Mouse (Mus musculus) left cerebral cortex, postnatal 36 days (tissue): ENCODE results near the gene Rasal2. TPM values are rescaled to one million over a fixed set of nuclear protein-coding genes. Genes with fewer than 3 reads are reported as not detected.

Experiments
- DNase-seq, 2 experiments: peaks; one replicate each; pipeline ENCODE4 v3.0.0; 2021 to 2022; ENCODE audit warnings: low spot score in 2 of 2, mixed read lengths in 1 of 2
- intact Hi-C: fragments of 180-260 bp; cut with DNase I; formaldehyde crosslinking; loops from one replicate; pipeline ENCODE4 v1.15.1; 2025
- total RNA-seq, 2 experiments: library from RNA; stranded (reverse); gene quantifications; 2 replicates each; pipeline ENCODE4 v1.2.3; 2021

Gene Rasal2
- total RNA-seq, 2 experiments from 2014 or later: 80.9 to 99.1 TPM

GRCm38 (mm10) chr1:157205685-157206084, 206.7 kb downstream of the Rasal2 start:
- no peak for DNase-seq
- intact Hi-C loops: no loop called here

- intact Hi-C loops: no loop called here
- peak; percentile 49 to 52 for DNase-seq
Observed at GRCm38 (mm10) chr1:157183043-157183442, 229.4 kb downstream of the Rasal2 start.

GRCm38 (mm10) chr1:157182431-157182830, 230.0 kb downstream of the Rasal2 start:
- intact Hi-C loops: no loop called here
- no peak for DNase-seq

DNA sequence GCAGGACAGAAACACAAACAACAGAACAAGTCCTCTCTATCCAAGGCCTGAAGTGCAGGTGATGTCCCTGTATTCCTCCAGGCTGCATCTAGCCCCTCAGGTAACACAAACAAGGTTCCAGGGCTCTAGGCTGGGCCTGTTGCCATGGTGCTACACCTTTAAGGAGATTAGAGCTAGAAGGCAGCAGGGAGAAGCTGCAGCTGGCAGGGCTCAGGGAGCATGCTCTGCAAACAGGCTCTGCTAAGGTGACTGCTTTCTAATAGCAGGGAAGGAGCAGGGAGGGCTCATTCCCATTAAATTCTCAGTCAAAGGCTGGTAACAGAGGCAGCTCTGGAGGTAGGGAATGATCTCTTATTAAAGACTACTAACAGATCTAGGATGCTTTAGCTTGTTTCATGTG, 231.3 kb downstream of the Rasal2 start:
- intact Hi-C loops: no loop called here
- no peak for DNase-seq

- intact Hi-C loops: no loop called here
- no peak for DNase-seq
Observed at GRCm38 (mm10) chr1:157178988-157179764, 233.2 kb downstream of the Rasal2 start.

DNA sequence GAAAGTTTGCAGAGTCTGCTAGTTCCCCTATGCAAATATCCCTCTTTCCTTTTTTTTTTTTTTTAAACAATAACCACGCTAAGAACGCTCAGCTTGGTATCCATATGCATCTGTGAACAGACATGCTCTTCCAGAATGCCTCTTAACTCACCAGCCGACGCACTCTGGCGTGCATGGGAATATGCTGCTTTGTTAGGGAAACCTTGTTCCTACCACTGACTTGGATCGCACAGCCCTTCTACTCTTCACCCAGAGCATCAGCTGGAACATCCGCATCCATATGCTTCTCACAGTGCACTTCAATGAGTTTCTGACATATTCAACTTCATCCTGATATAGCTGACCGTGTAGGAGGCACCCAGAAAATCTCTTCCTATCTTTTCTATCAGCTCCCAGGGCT, 243.1 kb downstream of the Rasal2 start:
- DNase-seq: peak; percentile 54 to 58
- intact Hi-C loops: loop anchor here (10.0 kb wide), 1 partner anchor 366 kb away; no protein-coding TSS in a partner anchor

DNA sequence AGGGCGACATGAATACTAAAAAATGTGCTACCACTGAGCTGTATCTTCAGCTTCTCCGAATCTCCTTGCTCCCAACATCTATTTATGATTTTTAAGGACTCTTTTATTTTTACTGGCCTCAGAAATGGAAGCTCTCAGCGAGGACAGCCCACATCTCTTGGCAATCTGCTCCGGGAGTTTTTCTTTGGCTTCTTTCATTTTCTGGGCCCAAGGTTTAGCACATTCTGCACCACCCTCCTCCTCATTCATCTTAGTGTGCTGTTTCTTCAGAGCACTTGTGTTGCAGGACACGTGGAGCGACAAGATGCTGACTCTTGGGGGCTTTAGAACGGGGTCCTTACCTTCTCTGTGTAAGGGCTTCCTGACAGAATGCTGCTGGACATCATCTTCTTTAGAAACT, 243.5 kb downstream of the Rasal2 start:
- peak; percentile 71 to 76 for DNase-seq
- intact Hi-C loops: loop anchor here (10.0 kb wide), 1 partner anchor 366 kb away; no protein-coding TSS in a partner anchor

- intact Hi-C loops: no loop called here
- no peak for DNase-seq
Observed at GRCm38 (mm10) chr1:157153781-157154180, 258.6 kb downstream of the Rasal2 start.

DNA sequence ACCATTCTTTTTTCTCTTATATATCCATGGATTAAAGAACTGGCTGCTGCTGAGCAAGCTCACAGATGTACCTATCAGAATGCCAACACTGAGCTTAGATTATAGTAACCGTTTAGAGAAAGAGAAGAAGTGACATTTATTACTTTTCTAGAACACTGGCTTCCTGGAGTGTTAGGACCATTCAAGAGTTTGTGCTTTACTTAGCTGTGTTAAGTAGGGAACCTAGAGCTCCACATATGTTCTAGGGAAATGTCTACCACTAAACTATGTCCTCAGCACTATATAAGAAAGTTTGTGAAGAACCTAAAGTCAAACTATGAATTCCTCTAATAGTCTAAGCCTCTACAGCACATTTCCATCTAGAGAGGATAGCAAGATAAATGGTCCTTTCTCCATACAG, 262.3 kb downstream of the Rasal2 start:
- intact Hi-C loops: no loop called here
- DNase-seq: no peak

GRCm38 (mm10) chr1:157144621-157145020, 267.8 kb downstream of the Rasal2 start:
- no peak for DNase-seq
- intact Hi-C loops: loop anchor here (10.0 kb wide), 1 partner anchor 140 kb away; no protein-coding TSS in a partner anchor

DNA sequence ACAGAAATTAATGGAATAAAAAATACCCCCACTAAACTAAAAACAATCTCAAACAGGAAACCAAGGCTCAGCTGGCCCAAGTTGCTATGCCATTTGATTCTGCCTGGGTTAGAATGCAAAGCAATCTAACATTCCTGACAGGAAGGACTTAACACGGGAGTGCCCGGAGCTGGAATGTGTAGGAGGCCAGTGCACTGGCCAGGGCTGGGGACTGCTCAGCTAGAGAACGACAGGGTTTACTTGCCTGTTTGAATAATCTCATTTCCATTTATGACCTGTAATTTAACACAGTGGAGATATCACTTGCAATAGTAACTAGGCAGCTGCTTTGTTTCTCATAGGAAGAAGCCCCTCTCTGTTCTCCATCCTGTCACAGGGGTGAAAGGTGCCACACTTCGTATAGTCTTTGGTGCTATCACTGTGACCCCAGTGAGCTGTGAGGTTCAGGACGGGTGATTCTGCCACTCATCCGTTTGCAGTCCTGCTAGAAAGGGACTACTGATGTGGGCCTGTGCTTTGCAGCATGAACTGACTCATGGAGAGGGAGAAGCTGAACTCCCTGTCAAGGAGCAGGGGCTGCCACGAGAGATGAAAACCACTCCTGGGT, 269.0 kb downstream of the Rasal2 start:
- DNase-seq: no peak
- intact Hi-C loops: loop anchor here (10.0 kb wide), 1 partner anchor 141 kb away; no protein-coding TSS in a partner anchor

DNA sequence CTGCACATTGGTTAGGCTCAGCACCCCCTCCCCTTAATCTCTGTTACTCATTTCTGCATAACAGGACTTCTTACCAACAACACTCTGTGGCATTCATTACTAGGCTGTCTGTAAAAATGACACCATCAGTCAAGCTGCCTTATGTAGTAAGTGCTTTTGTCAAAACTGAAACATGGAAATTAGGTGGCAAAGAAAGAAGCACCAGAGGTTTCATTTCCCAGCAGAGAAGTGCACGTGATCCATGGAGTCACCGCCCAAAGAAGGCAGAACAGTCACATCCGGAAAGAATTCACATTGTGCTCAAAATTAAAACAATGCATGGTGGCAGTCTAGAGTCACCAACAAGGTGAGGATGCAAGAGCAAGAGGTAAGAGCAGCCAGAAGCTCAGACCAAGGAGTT, 271.4 kb downstream of the Rasal2 start:
- intact Hi-C loops: loop anchor here (10.0 kb wide), 1 partner anchor 144 kb away; no protein-coding TSS in a partner anchor
- DNase-seq: no peak

- no peak for DNase-seq
- intact Hi-C loops: no loop called here
Observed at GRCm38 (mm10) chr1:157137854-157138241, 274.5 kb downstream of the Rasal2 start.

DNA sequence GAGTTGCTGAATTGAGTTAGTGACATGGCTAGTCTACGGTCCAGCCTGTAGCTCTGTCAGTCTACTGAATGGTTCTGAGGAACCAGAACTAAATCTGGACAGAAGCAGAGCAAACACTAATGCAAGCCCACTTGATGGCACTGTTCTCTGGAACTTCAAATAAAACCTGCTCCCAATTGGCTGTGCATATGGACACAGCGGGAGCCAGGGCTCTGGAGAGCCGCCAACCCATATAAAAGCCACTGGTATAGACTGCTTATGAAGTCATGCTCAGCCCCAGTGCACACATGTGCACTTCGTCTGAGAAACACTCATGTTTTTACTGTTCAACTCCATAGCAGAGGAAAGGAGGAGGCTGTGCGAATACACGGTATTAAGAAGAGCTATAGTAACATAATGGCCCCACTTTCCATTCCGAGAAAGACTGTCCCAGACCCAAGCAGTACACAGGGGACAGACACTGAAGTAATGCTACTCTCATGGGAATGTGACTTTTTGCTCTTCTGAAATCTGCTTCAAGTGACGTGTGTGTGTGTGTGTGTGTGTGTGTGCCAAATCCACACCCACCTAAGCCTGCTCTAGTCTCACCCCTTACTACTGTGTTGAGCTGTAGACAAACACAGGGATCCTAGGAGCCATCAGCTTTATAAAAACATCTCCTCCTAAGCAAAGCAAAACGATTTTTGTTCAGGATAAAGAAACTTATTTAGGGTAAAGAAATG, 275.1 kb downstream of the Rasal2 start:
- no peak for DNase-seq
- intact Hi-C loops: no loop called here

- intact Hi-C loops: no loop called here
- no peak for DNase-seq
Observed at GRCm38 (mm10) chr1:157128219-157128618, 284.2 kb downstream of the Rasal2 start.

GRCm38 (mm10) chr1:157123836-157124235, 288.6 kb downstream of the Rasal2 start:
- no peak for DNase-seq
- intact Hi-C loops: no loop called here

GRCm38 (mm10) chr1:157119168-157119567, 293.2 kb downstream of the Rasal2 start:
- DNase-seq: no peak
- intact Hi-C loops: no loop called here

GRCm38 (mm10) chr1:157117440-157117839, 295.0 kb downstream of the Rasal2 start:
- intact Hi-C loops: no loop called here
- DNase-seq: no peak

DNA sequence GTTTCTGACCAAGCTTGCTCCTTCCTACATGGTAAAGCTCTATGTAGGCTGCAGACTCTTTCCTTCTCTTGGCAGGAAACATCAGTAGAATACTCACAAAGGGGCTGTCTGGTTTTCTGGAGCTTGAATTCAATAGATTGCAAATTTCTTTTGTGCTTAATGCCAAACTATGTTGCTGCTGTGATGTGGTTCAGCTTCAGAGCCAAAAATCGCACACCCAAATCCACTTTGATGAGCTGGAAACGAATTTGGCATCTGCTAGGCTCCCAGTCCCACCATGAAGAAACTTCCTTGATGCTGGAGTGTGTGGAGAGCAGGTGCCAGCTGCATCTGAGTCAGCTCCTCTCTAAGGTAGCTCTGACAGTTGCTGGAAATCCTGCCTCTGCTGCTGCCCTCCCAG, 297.9 kb downstream of the Rasal2 start:
- intact Hi-C loops: no loop called here
- peak in 1 of 2 experiments; percentile 14 for DNase-seq

GRCm38 (mm10) chr1:157110287-157110835, 302.0 kb downstream of the Rasal2 start:
- intact Hi-C loops: no loop called here
- DNase-seq: no peak
